ENCODE assay signal across 25 mouse cellular contexts in genomic region chr15:79477227-79477626, GRCm38 (mm10). TPM values are rescaled to one million over a fixed set of nuclear protein-coding genes. Genes with fewer than 3 reads are reported as not detected.
DNase-seq lines count a peak whose midpoint lies in the region; ATAC-seq and TF ChIP-seq lines count a peak whose summit lies in the region.
"Had no signal": no experiment of that assay in that cellular context is flagged by ENCODE, and none has a peak within 500 bp of the region (broad histone marks: within the 10 kb centered on the region; RNA-seq: fewer than 3 reads in every experiment).

No protein-coding gene starts in this region.

- H3K27me3 ChIP-seq in heart, embryonic 10.5 days (ENCODE audit: insufficient read depth, poor library complexity, severe bottlenecking) = peaks cover 40% of the 10 kb centered on the region
- peaks cover 10% of the 10 kb centered on the region; the same call in 1 of the 2 replicates for H3K27me3 ChIP-seq in heart, embryonic 14.5 days (ENCODE audit: control insufficient read depth, insufficient read depth, low read length)
- H3K27me3 ChIP-seq in heart, postnatal 0 days (ENCODE audit: control insufficient read depth, insufficient read depth, low read length) = no peaks in the 10 kb centered on the region; the same call in 1 of the 2 replicates

- TF ChIP-seq EP300 in heart, postnatal 0 days (IDR thresholded peaks at IDR 0.05; ENCODE audit: low read depth) = no peak

- no peaks in the 10 kb centered on the region for H3K36me3 ChIP-seq in heart, embryonic 10.5 days
- no peaks in the 10 kb centered on the region for H3K36me3 ChIP-seq in heart, embryonic 14.5 days (ENCODE audit: control insufficient read depth, insufficient read depth, low read length)
- H3K36me3 ChIP-seq in heart, postnatal 0 days (replicated peaks; ENCODE audit: control insufficient read depth, insufficient read depth, low read length) = no peaks in the 10 kb centered on the region
- H3K36me3 ChIP-seq: embryonic facial prominence, embryonic 15.5 days; forebrain, embryonic 10.5 days; hindbrain, embryonic 15.5 days; kidney, embryonic 15.5 days had no signal

- no peak for ATAC-seq in heart, embryonic 14.5 days (ENCODE audit: insufficient number of reproducible peaks, insufficient read depth, low FRiP score, low read depth)
- ATAC-seq in heart, postnatal 0 days (ENCODE audit: insufficient read depth, low read depth) = peak; percentile 30
- ATAC-seq: forebrain, embryonic 14.5 days; intestine, embryonic 16.5 days had no signal

- no peak overlapping the region for H3K4me3 ChIP-seq in heart, embryonic 10.5 days
- H3K4me3 ChIP-seq in heart, embryonic 14.5 days (ENCODE audit: control insufficient read depth in 1 of 2, insufficient read depth in 1 of 2, low read depth in 1 of 2, low read length in 2 of 2) = no peak overlapping the region
- no peak overlapping the region for H3K4me3 ChIP-seq in heart, postnatal 0 days (ENCODE audit: low read depth, low read length)
- H3K4me3 ChIP-seq: embryonic facial prominence, embryonic 15.5 days; erythroblast, embryonic 14.5 days; forebrain, embryonic 10.5 days; gastrocnemius, adult 2 months; hindbrain, embryonic 15.5 days; kidney, embryonic 15.5 days had no signal

- peaks cover 35% of the 10 kb centered on the region for H3K4me1 ChIP-seq in heart, embryonic 10.5 days
- H3K4me1 ChIP-seq in heart, embryonic 14.5 days (ENCODE audit: control insufficient read depth in 2 of 2, insufficient read depth in 2 of 2, low read length in 2 of 2) = peaks cover 14 to 22% of the 10 kb centered on the region in 2 experiments
- H3K4me1 ChIP-seq in heart, postnatal 0 days (ENCODE audit: control insufficient read depth, insufficient read depth) = peaks cover 8% of the 10 kb centered on the region; the same call in 1 of the 2 replicates
- H3K4me1 ChIP-seq: embryonic facial prominence, embryonic 15.5 days had no signal

- no peak for TF ChIP-seq CTCF in heart, postnatal 0 days (IDR thresholded peaks at IDR 0.05; ENCODE audit: low read depth)

- H3K4me2 ChIP-seq in heart, embryonic 14.5 days (ENCODE audit: low read length) = peak overlapping the region; percentile 1; the same call in 1 of the 2 replicates
- no peak overlapping the region for H3K4me2 ChIP-seq in heart, postnatal 0 days (ENCODE audit: low read depth, low read length)
- H3K4me2 ChIP-seq: embryonic facial prominence, embryonic 15.5 days; hindbrain, embryonic 15.5 days; kidney, embryonic 15.5 days had no signal

- peak overlapping the region; percentile 74 for H3K27ac ChIP-seq in heart, embryonic 10.5 days
- peak overlapping the region; percentile 37 to 65 for H3K27ac ChIP-seq in heart, embryonic 14.5 days (replicated peaks in 1 of 2; ENCODE audit: control insufficient read depth in 1 of 2, insufficient read depth in 1 of 2, low read depth in 2 of 2, low read length in 2 of 2)
- no peak overlapping the region for H3K27ac ChIP-seq in heart, postnatal 0 days (ENCODE audit: low read depth)
- H3K27ac ChIP-seq: embryonic facial prominence, embryonic 15.5 days; forebrain, embryonic 10.5 days; gastrocnemius, adult 2 months; hindbrain, embryonic 15.5 days; kidney, embryonic 15.5 days had no signal

- H3K9ac ChIP-seq in heart, embryonic 14.5 days (ENCODE audit: low read length) = 0 out of 2 replicates have a peak overlapping the region, but pooled peaks have one; percentile 1
- H3K9ac ChIP-seq in heart, postnatal 0 days (replicated peaks; ENCODE audit: low read depth, low read length) = 0 out of 2 replicates have a peak overlapping the region, but pooled peaks have one; percentile 9
- H3K9ac ChIP-seq: embryonic facial prominence, embryonic 15.5 days; hindbrain, embryonic 15.5 days; kidney, embryonic 15.5 days had no signal

- DNase-seq in adrenal gland, postnatal 10 days = peak; percentile 29
- DNase-seq in adrenal gland, adult 18-20 months (ENCODE audit: low spot score in 2 of 2) = no peak
- no peak for DNase-seq in heart, embryonic 10.5 days (ENCODE audit: low spot score)
- no peak for DNase-seq in heart, adult 11 months
- DNase-seq in heart, adult 9 months (ENCODE audit: low spot score in 2 of 2) = no peak
- DNase-seq in heart, postnatal 0 days (ENCODE audit: low spot score) = no peak
- DNase-seq: cerebellum, adult 11 months; cerebellum, adult 8-10 months; embryo, embryonic 11 days; gastrocnemius, adult 2 months; gastrocnemius, postnatal 25 days; kidney, adult 2 months had no signal

- no peaks in the 10 kb centered on the region for H3K9me3 ChIP-seq in heart, embryonic 10.5 days
- H3K9me3 ChIP-seq in heart, embryonic 14.5 days (ENCODE audit: control insufficient read depth, low read length) = peaks cover 4% of the 10 kb centered on the region; the same call in 1 of the 2 replicates
- H3K9me3 ChIP-seq in heart, postnatal 0 days (replicated peaks; ENCODE audit: control insufficient read depth, low read length) = no peaks in the 10 kb centered on the region; the same call in 1 of the 2 replicates
- H3K9me3 ChIP-seq: hindbrain, embryonic 15.5 days; kidney, embryonic 15.5 days had no signal

- 23% methylated on average over 6 of the region's 6 CpGs for WGBS in heart, embryonic 10.5 days
- WGBS in heart, embryonic 14.5 days = 13% methylated on average over 6 of the region's 6 CpGs
- 22% methylated on average over 6 of the region's 6 CpGs for WGBS in heart, postnatal 0 days

RNA-seq across cellular contexts. Expression of gene Csnk1e, which starts 21.9 kb away (rescaled TPM):
- total RNA-seq in adrenal gland, postnatal 10 days (2021) = 10 to 100 TPM; 65.7 to 77.7 TPM
- total RNA-seq in adrenal gland, adult 18-20 months (2021) = 10 to 100 TPM; 69.2 to 80.6 TPM
- polyA plus RNA-seq in heart, embryonic 10.5 days (2016; fragmentation: Nextera tagmentation; extraction: Ambion mirVana) = 87.9 and 102 TPM in 2 replicates
- polyA plus RNA-seq in heart, embryonic 14.5 days (2014; fragmentation: Nextera tagmentation; extraction: Ambion mirVana) = 83.0 and 95.1 TPM in 2 replicates
- 167 and 193 TPM in 2 replicates for total RNA-seq in heart, postnatal 0 days (2014; rRNA removed; ENCODE audit: low replicate concordance)
- 55.5 and 61.5 TPM in 2 replicates for polyA plus RNA-seq in heart, postnatal 0 days (2015; fragmentation: Nextera tagmentation; extraction: Ambion mirVana)

RNA-seq across cellular contexts. Expression of gene Kcnj4, which starts 27.8 kb away (rescaled TPM):
- under 1 TPM in 1 of 2 experiments, not detected in 1; 0.24 TPM for total RNA-seq in adrenal gland, postnatal 10 days (2021)
- under 1 TPM in 1 of 2 experiments, not detected in 1; 0.42 TPM for total RNA-seq in adrenal gland, adult 18-20 months (2021)
- 0.06 TPM in 1 of 2 replicates, not detected in the other for polyA plus RNA-seq in heart, embryonic 10.5 days (2016; fragmentation: Nextera tagmentation; extraction: Ambion mirVana)
- 0.20 TPM in 1 of 2 replicates, not detected in the other for polyA plus RNA-seq in heart, embryonic 14.5 days (2014; fragmentation: Nextera tagmentation; extraction: Ambion mirVana)
- total RNA-seq in heart, postnatal 0 days (2014; rRNA removed; ENCODE audit: low replicate concordance) = 3.6 and 7.7 TPM in 2 replicates
- 0.10 and 0.12 TPM in 2 replicates for polyA plus RNA-seq in heart, postnatal 0 days (2015; fragmentation: Nextera tagmentation; extraction: Ambion mirVana)
- total RNA-seq: common myeloid progenitor, adult 5-6 weeks; gastrocnemius, postnatal 25 days; granulocyte monocyte progenitor cell, adult 5-6 weeks; MEL had no signal
- polyA plus RNA-seq: embryonic facial prominence, embryonic 11.5 days; erythroblast, embryonic 14.5 days; forebrain, embryonic 10.5 days; hindbrain, embryonic 11.5 days; hindbrain, embryonic 15.5 days; intestine, embryonic 16.5 days had no signal

RNA-seq across cellular contexts. Expression of gene Kdelr3, which starts 39.0 kb away (rescaled TPM):
- total RNA-seq in adrenal gland, postnatal 10 days (2021) = 10 to 100 TPM; 11.4 to 13.2 TPM
- total RNA-seq in adrenal gland, adult 18-20 months (2021) = 1 to 10 TPM; 1.6 to 4.0 TPM
- 29.8 and 40.5 TPM in 2 replicates for polyA plus RNA-seq in heart, embryonic 10.5 days (2016; fragmentation: Nextera tagmentation; extraction: Ambion mirVana)
- polyA plus RNA-seq in heart, embryonic 14.5 days (2014; fragmentation: Nextera tagmentation; extraction: Ambion mirVana) = 42.2 and 54.1 TPM in 2 replicates
- total RNA-seq in heart, postnatal 0 days (2014; rRNA removed; ENCODE audit: low replicate concordance) = 51.4 and 54.0 TPM in 2 replicates
- polyA plus RNA-seq in heart, postnatal 0 days (2015; fragmentation: Nextera tagmentation; extraction: Ambion mirVana) = 48.3 and 50.1 TPM in 2 replicates
- total RNA-seq: common myeloid progenitor, adult 5-6 weeks; granulocyte monocyte progenitor cell, adult 5-6 weeks had no signal
- polyA plus RNA-seq: erythroblast, embryonic 14.5 days had no signal
